Mouse (Mus musculus): ENCODE data around the gene Cnpy1.

The Cnpy1 gene

GRCm38 (mm10) chr5:28245574-28245973, at the start of gene Cnpy1:
Gene Cnpy1, minus strand, starts transcription at chr5:28245806.
- no peak for DNase-seq (ENCODE audit: low spot score in 2 of 2)

- DNase-seq (ENCODE audit: low spot score in 2 of 2): peak; percentile 87 to 95
Measured at GRCm38 (mm10) chr5:28293990-28294389, 48.4 kb upstream of the Cnpy1 start.

GRCm38 (mm10) chr5:28292281-28292680, 46.7 kb upstream of the Cnpy1 start:
- no peak for DNase-seq (ENCODE audit: low spot score in 2 of 2)

- DNase-seq (ENCODE audit: low spot score in 2 of 2): no peak
Measured at GRCm38 (mm10) chr5:28291118-28291850, 45.7 kb upstream of the Cnpy1 start.

GRCm38 (mm10) chr5:28290630-28291029, 45.0 kb upstream of the Cnpy1 start:
- no peak for DNase-seq (ENCODE audit: low spot score in 2 of 2)

- no peak for DNase-seq (ENCODE audit: low spot score in 2 of 2)
Measured at GRCm38 (mm10) chr5:28289111-28289510, 43.5 kb upstream of the Cnpy1 start.

GRCm38 (mm10) chr5:28277279-28277678, 31.7 kb upstream of the Cnpy1 start:
- no peak for DNase-seq (ENCODE audit: low spot score in 2 of 2)

GRCm38 (mm10) chr5:28272836-28273235, 27.2 kb upstream of the Cnpy1 start:
- DNase-seq (ENCODE audit: low spot score in 2 of 2): no peak

- no peak for DNase-seq (ENCODE audit: low spot score in 2 of 2)
Measured at GRCm38 (mm10) chr5:28269469-28269991, 23.9 kb upstream of the Cnpy1 start.

- no peak for DNase-seq (ENCODE audit: low spot score in 2 of 2)
Measured at GRCm38 (mm10) chr5:28267576-28267975, 22.0 kb upstream of the Cnpy1 start.

- DNase-seq (ENCODE audit: low spot score in 2 of 2): no peak
Measured at GRCm38 (mm10) chr5:28265653-28266052, 20.0 kb upstream of the Cnpy1 start.

GRCm38 (mm10) chr5:28263852-28264251, 18.2 kb upstream of the Cnpy1 start:
- DNase-seq (ENCODE audit: low spot score in 2 of 2): no peak

- DNase-seq (ENCODE audit: low spot score in 2 of 2): no peak
Measured at GRCm38 (mm10) chr5:28262070-28262469, 16.5 kb upstream of the Cnpy1 start.

- DNase-seq (ENCODE audit: low spot score in 2 of 2): no peak
Measured at GRCm38 (mm10) chr5:28259939-28260338, 14.3 kb upstream of the Cnpy1 start.

- DNase-seq (ENCODE audit: low spot score in 2 of 2): no peak
Measured at GRCm38 (mm10) chr5:28259385-28259784, 13.8 kb upstream of the Cnpy1 start.

- DNase-seq (ENCODE audit: low spot score in 2 of 2): no peak
Measured at GRCm38 (mm10) chr5:28257816-28258215, 12.2 kb upstream of the Cnpy1 start.

- DNase-seq (ENCODE audit: low spot score in 2 of 2): no peak
Measured at GRCm38 (mm10) chr5:28252999-28253398, 7.4 kb upstream of the Cnpy1 start.

- no peak for DNase-seq (ENCODE audit: low spot score in 2 of 2)
Measured at GRCm38 (mm10) chr5:28252260-28252659, 6.7 kb upstream of the Cnpy1 start.

GRCm38 (mm10) chr5:28251211-28251764, 5.7 kb upstream of the Cnpy1 start:
- DNase-seq (ENCODE audit: low spot score in 2 of 2): peak in 1 of 2 experiments; percentile 80

GRCm38 (mm10) chr5:28250479-28250878, 4.9 kb upstream of the Cnpy1 start:
- no peak for DNase-seq (ENCODE audit: low spot score in 2 of 2)

- no peak for DNase-seq (ENCODE audit: low spot score in 2 of 2)
Measured at GRCm38 (mm10) chr5:28245121-28245520, 485 bp downstream of the Cnpy1 start.

GRCm38 (mm10) chr5:28243501-28244177, 2.0 kb downstream of the Cnpy1 start:
- DNase-seq (ENCODE audit: low spot score in 2 of 2): no peak

- DNase-seq (ENCODE audit: low spot score in 2 of 2): no peak
Measured at GRCm38 (mm10) chr5:28241423-28241822, 4.2 kb downstream of the Cnpy1 start.
